Mouse (Mus musculus): ENCODE results near the gene AL732309.1.

AL732309.1 gene

GRCm38 (mm10) chr2:25246183-25247072 is at the start of gene AL732309.1:
AL732309.1 (minus strand) TSS chr2:25246863.
- DNase-seq (ENCODE audit: low spot score) = no peak

DNA sequence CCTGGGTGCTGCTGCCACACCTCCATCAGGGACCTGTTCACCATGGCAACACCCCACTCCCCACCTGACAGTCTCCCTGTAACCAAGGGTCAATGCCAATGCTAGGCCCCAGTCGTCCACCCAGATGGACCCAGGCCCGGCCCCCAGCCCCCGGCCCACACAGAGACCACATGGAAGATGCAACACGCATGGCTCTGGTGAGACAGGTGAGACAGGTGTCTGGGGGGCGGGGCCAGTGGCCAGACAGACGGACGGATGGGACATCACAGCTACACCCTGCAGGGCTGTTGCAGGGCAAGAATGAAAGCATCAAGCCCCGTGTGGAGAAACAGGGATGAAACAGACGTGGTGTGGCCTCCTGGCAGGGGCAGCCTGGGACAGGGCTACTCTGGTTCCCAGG is 47.0 kb upstream of the AL732309.1 start:
- DNase-seq (ENCODE audit: low spot score) = no peak

DNA sequence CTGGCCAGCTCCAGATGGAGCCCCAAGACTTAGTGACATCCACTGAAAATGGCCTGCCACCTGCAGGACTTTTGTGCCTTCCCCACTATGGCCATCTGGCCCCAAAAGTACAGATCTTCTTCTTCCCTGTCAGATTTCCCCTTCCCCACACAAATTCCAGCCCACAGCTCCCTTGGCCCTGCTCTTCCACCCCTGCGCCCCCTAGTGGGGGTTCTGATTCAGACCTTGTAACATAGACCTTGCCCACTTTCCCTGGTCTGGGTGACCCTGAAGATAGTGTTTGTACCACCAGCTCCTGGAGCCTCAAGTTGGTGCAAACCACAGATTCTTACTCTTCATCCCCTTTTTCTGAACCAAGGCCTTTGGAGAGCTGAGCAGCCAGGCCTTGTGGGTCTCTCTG is 46.2 kb upstream of the AL732309.1 start:
- DNase-seq (ENCODE audit: low spot score) = peak; percentile 60

- DNase-seq (ENCODE audit: low spot score) = no peak
These were observed 45.4 kb upstream of the AL732309.1 start for GRCm38 (mm10) chr2:25292054-25292544.

DNA sequence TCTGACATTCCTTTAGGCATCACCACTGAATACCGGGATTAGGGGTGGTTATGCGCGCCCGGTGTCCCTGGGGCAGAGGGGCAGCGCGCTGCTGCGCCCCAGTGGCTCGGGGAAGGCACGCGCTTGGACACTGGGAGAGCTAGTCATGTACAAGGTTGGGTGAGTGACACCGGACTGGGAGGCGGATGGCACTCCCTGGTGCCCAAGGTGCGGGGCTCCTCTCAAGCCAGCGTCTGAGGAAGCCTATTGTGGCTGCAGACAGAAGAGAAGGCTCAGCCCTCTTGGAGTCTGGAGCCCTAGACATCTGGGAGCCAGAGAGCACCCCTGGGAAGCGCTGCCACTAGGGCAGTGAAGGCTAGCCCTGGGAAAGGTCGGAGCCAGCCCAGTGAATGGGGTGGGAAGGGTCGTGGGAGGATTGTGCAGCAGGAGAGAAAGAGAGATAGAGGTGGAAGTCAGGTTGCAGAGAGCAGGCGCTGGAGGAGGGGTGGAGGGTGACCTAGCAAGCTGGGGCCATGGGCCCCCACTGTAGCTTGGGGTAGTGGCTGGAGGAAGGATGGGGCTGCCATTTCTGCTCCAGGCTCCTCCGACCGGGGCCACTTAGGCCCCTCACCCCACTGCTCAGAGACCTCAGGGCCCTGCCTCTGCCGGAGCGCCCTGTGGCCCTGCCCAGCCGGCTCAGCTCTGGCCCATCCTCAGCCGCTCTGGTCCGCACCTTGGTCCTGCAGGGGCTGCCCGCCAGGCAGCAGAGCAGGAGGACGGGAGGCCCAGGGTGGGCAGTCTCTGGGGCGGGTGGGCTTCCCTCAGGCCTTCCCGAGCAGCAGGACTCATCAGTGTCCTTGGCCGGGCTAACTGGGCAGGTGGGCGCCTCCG is 44.8 kb upstream of the AL732309.1 start:
- DNase-seq (ENCODE audit: low spot score) = no peak

DNA sequence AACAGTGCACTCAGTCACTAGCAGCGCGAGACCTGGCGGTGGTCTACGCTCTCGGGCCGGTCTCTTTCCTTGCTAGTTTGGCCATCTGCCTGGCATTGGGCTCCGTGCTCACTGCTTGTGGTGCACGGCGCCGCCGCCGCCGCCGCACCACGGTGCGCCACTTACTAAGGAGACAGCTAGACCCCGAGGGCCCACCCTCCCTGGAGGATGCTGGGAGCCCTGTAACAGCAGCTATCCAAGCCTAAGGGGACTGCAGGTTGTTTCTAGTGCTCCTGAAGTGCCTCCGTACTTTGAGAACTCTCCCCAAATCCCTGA is 44.1 kb upstream of the AL732309.1 start:
- DNase-seq (ENCODE audit: low spot score) = no peak

- DNase-seq (ENCODE audit: low spot score) = no peak
These were observed 43.6 kb upstream of the AL732309.1 start for GRCm38 (mm10) chr2:25290101-25290815.

DNA sequence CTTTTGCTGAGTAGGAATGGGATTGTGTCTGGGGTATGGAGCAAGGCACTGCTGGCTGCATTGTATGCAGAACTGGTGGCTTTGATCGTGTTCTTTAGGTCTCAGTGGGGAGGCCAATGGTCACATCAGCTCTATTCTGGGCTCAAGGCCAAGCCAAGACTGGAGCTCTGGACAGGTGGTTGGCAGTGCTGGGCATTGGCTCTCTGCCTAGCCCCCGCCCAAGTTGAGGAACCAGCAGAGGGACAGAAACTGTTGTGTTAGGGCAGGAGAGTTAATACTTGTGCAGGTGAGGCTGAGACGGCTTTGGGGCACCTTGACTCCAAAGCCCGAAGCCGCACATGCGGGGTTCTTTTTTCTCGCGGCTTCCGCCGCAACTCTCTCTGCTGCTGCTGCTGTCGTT is 43.0 kb upstream of the AL732309.1 start, which contains the start of gene Lrrc26:
Gene Lrrc26 (plus strand): TSS at position 265 of the 400 bp plus-strand sequence.
- DNase-seq (ENCODE audit: low spot score) = no peak

DNA sequence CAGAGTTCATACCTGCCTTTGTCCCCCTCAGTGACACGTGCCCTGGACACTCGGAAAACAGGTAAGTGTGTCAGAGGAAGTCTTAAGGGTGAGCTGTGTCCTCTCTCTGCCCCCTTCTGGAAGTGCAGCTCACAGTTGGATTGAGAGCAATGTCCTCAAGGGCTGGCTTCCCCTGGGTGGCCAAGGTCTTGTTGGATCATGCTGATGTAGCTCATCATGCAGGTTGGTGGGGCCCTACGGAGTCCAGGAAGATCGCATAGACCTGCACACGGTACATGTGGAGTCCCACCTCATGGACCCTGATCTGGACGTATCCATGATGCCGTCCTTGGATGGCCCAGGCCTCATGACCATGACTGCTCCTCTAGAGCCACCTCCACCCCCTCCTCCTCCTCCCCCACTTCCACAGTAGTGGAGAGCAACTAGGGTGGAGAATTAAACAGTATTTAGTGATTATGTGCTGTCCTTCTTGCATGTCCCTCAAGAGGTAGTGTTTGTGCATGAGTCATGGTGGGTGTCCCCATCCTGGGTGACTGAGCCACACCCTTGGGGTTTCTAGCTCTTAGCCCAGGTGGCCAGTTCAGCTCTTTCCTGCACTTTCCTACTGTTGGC is 42.2 kb upstream of the AL732309.1 start:
- DNase-seq (ENCODE audit: low spot score) = no peak

GRCm38 (mm10) chr2:25287927-25288649 is 41.4 kb upstream of the AL732309.1 start, which contains the start of gene Tmem210:
Tmem210 (plus strand) TSS chr2:25288145.
- no peak for DNase-seq (ENCODE audit: low spot score)

GRCm38 (mm10) chr2:25286837-25287636 is 40.4 kb upstream of the AL732309.1 start:
- DNase-seq (ENCODE audit: low spot score) = no peak

DNA sequence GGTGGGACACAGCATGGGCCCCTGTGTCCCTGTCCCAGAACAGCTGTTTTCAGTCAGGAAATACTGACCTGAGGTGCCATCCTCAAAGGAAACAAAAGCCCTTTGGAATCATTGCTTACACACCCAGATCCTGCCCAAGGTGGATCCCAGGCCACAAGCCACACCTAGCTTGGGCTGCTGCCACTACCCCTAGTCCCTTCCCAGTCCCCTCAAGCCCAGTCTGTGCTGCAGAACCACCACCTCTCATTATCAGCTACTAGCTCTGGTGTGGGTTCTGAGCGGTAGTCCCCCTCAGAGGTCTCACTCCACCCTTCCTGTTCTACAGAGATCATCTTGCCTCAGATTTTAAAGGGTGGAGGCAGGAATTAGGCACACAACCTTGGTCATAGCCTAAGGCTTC is 39.7 kb upstream of the AL732309.1 start:
- DNase-seq (ENCODE audit: low spot score) = no peak

DNA sequence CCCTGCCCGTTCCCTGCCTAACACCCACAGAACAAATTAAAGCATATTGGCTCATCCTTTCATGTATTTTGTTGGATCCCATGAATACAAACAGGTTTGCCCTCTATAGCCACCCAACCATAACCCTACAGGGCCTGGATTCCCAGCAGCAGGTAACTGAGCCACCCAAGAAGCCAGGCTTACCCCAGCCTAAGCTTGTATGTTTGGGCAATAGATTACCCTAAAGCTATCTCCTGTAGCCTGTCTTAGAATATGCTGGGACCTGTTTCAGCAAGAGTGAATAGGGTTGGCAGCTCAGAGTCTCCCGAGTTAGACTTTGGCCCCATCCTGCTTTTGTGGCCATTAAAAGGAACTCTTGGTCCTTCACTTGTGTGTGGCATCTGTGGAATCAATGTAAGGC is 38.9 kb upstream of the AL732309.1 start:
- DNase-seq (ENCODE audit: low spot score) = no peak

GRCm38 (mm10) chr2:25278928-25279882 is 32.5 kb upstream of the AL732309.1 start:
- DNase-seq (ENCODE audit: low spot score) = peak; percentile 86

DNA sequence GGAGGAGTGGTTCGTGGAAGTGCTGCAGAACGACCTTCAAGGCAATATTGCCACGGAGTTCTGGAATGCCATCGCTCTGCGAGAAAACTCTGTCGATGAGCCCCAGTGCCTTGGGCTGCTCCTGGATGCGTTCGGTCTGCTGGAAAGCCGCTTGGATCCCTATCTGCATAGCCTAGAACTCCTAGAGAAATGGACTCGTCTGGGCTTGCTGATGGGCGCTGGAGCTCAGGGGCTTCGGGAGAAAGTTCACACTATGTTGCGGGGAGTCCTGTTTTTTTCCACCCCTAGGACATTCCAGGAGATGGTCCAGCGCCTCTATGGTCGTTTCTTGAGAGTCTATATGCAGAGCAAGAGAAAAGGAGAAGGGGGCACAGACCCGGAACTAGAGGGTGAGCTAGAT is 26.3 kb upstream of the AL732309.1 start:
- DNase-seq (ENCODE audit: low spot score) = no peak

DNA sequence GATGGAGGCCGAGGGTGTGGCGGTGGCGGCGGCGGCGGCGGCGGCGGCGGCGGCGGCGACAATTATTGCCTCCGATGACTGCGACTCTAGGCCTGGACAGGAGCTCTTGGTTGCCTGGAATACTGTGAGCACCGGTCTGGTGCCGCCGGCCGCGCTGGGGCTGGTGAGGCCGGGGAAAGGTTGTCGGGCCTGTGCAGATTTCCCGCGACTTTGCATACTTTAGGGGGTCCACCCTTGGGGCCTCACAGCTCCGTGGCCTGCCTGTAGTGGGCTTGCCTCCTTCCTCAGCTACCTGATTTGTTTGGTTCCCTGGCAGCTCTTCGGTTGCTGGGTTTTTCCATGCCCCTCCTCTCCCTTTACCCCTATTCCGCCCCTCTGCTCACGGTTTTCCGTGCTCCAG is 25.9 kb upstream of the AL732309.1 start:
- DNase-seq (ENCODE audit: low spot score) = no peak

- DNase-seq (ENCODE audit: low spot score) = peak; percentile 97
These were observed 25.3 kb upstream of the AL732309.1 start, which contains the start of the genes Ssna1 and Anapc2 for GRCm38 (mm10) chr2:25271827-25272511. Ssna1 (minus strand) TSS chr2:25272438. Anapc2 (plus strand) TSS chr2:25272478.

- no peak for DNase-seq (ENCODE audit: low spot score)
These were observed 21.2 kb upstream of the AL732309.1 start for GRCm38 (mm10) chr2:25267746-25268309.
